Mouse (Mus musculus) megakaryocyte progenitor cell, adult 5-6 weeks (primary cell): ENCODE measurements around the gene Ttc19. TPM values are rescaled to one million over a fixed set of nuclear protein-coding genes. Genes with fewer than 3 reads are reported as not detected.

ENCODE experiments used
- total RNA-seq, 2 experiments: library from RNA; stranded (forward) in 1 of 2; stranded (reverse) in 1 of 2; fragments of 157-497, 149-512 nt in 1 of 2; fragments of 200-1000 nt in 1 of 2; gene quantifications; 2 replicates each; pipeline versions ENCODE4 v1.2.3 to v1.2.4; 2015 to 2017

Gene Ttc19
- total RNA-seq, 2 experiments from 2014 or later, result 8.5 to 12.2 TPM

Other genes starting within 250 kb of the Ttc19 start
- gene Adora2b, start 32.5 kb upstream of the Ttc19 start, total RNA-seq (2015), result 0.42 and 1.1 TPM in 2 replicates
- 0.27 and 0.50 TPM in 2 replicates for gene Adora2b, start 32.5 kb upstream of the Ttc19 start, total RNA-seq (2017)
- gene Zswim7, start 98 bp upstream of the Ttc19 start, total RNA-seq (2015), result 7.4 and 8.9 TPM in 2 replicates
- 5.1 and 9.3 TPM in 2 replicates for gene Zswim7, start 98 bp upstream of the Ttc19 start, total RNA-seq (2017)
- 6.5 and 9.2 TPM in 2 replicates for gene Pigl, start 177.0 kb downstream of the Ttc19 start, total RNA-seq (2015)
- 2.0 and 2.4 TPM in 2 replicates for gene Pigl, start 177.0 kb downstream of the Ttc19 start, total RNA-seq (2017)
- 354 and 377 TPM in 2 replicates for gene Ncor1, start 177.1 kb downstream of the Ttc19 start, total RNA-seq (2015)
- gene Ncor1, start 177.1 kb downstream of the Ttc19 start, total RNA-seq (2017), result 211 and 287 TPM in 2 replicates